Mouse (Mus musculus): ENCODE measurements around the gene Slc2a9.

DNA sequence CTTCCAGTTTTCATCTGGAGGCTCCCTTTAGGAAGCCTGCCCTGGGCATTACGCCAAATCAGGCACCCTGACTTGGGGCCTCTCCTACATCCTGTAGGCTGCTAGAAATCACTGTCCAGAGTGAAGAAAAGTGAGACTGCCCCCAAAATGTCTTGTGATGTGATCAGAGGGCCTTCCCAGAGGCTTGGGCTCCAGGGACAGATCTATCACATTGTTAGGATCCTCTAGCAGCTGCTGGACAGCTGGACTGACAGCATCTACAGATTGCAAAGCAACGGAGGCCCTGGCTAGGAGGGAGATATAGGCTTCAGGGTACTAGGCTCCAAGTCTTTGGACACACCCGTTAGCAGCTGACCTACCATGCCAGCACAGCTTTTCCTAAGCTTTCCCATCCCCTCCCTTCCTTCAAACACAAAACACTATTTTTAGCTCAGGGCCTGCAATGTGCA lies 46.5 kb upstream of the Slc2a9 start:
- TF ChIP-seq CTCF (IDR thresholded peaks at IDR 0.05; ENCODE audit: low read depth), result no peak
- TF ChIP-seq EP300 (optimal IDR thresholded peaks at IDR 0.05), result no peak
